Mouse (Mus musculus): ENCODE measurements around the gene H2-Ab1.

DNA sequence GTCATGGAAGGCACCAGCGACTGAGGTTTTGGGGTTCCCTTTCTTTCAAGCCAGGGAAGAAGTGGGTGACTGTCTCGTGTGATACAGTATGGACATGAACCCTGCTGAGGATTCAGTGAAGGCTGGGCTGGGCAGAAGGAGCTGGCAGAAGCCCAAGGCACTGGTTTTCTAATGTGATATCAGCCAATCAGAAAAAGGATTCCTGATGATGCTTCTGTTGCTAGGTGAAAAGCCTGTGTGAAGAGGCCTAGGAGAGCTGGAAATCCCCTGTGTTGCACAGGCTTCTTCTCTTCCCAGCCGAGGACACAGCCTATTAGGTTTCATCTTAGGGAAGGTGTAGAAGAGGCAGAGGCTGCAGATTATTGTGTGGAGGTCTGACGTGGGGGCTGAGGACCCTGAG, 4.0 kb downstream of the H2-Ab1 start:
- TF ChIP-seq CTCF (IDR thresholded peaks at IDR 0.05) (no peak), POLR2A (IDR thresholded peaks at IDR 0.05; ENCODE audit: insufficient read depth, low read depth, low read length) (no peak), EP300 (IDR thresholded peaks at IDR 0.05; ENCODE audit: insufficient read depth, low read depth, low read length) (no peak)

Data from heart, adult 2 months (tissue).